Mouse (Mus musculus) kidney, adult 9 months (tissue): Measurements from ENCODE around the gene Gm17689.

ENCODE experiments used
- DNase-seq: peaks from one replicate; pipeline ENCODE4 v3.0.0; 2022

The Gm17689 gene

GRCm38 (mm10) chr9:36582535-36582934, at the start of gene Gm17689:
Gm17689 (minus strand) TSS chr9:36582635.
- DNase-seq, result no peak

- DNase-seq, result no peak
These were observed 40.6 kb downstream of the Gm17689 start, which contains the start of gene Gm5615 for GRCm38 (mm10) chr9:36541863-36542262. Gm5615 (minus strand) TSS chr9:36541963.
